Mouse (Mus musculus) kidney, postnatal 4 days (tissue): ENCODE data around the gene Serpina6.
"Not testable (repeated sequence)": the region's sequence is repeated elsewhere in the genome, so short reads cannot be mapped to it uniquely, and the experiment has no call there.

ENCODE experiments used
- DNase-seq, 2 experiments: peaks; one replicate each; pipeline ENCODE4 v3.0.0; 2021; ENCODE audit warnings: mixed read lengths in 2 of 2

The Serpina6 gene

DNA sequence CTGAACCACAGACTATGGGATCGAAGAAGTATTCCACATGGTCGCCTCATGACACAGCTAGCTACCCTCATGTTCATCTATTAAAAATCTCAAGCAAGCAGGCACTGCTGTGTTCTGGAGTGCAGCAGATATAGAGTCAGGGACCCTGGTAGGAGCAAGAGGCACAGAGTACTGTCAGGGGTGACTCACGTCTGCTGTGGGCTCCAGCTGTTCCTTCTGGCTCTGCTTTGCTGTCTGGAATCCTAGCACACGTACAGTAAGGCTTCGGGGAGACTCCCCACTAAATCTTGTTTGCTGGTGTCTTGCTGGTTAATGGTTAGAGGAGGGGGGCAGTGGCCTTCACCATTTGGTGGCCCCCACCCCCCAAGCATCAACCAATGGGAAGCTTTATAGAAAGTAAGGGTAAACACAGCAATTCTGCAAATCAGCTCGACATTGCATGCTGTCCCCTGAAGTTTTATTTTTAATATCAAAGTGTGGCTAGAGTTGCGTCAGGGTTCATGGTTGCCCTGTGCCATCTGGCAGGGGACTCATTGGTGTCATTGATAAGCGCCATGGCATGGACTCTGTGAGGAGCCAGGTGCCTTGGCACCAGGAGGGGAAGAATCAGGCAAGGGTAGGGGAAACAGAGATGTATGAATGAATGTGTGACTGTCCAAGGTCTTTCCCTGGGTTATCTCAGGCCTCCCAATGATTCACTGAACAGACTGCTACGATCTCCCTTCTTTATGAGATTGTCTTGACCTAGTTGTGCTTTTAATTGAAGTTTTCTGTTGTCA is at the start of gene Serpina6:
Gene Serpina6, minus strand, starts transcription at position 365 of the 779 bp plus-strand sequence.
- DNase-seq, result peak in 1 of 2 experiments; percentile 4

DNA sequence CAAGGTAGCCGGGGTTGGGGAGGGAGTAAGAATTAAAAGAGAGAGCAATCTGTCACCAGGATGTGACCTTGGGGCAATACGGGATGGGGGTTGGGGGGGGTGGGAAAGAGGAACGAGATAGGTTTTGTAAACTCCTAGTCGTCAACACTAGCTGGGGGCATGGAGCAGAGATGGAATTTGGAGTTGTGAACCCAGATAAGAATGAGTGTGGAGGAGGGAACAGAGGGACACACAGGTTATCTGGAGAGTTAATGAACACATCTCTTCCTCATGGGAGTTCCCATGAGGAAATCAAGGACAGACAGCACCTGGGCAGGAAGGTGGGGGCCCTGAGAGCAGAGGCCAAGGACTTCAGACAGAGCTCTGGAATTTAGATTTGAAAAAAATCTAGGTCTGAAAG is 49.1 kb upstream of the Serpina6 start:
- DNase-seq, result no peak

DNA sequence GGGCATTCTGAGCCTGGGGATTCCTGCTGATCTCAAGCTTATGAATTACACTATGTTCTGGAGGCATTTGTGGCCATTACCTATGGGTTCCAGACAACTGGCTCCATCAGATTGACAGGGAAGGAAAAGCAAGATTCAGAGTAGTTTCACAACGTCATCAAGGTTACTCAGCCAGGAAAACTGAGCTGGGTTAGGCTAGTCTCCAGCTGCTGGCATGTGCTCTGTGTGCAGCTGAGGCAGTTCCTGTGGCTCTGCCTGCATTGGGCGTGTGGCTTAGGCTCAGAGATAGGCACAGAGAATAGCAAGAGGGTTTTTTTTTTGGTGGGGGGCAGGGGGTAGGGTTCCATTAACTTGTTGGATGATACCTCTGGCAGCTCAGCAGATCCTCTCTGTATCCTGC is 48.5 kb upstream of the Serpina6 start:
- no peak for DNase-seq

DNA sequence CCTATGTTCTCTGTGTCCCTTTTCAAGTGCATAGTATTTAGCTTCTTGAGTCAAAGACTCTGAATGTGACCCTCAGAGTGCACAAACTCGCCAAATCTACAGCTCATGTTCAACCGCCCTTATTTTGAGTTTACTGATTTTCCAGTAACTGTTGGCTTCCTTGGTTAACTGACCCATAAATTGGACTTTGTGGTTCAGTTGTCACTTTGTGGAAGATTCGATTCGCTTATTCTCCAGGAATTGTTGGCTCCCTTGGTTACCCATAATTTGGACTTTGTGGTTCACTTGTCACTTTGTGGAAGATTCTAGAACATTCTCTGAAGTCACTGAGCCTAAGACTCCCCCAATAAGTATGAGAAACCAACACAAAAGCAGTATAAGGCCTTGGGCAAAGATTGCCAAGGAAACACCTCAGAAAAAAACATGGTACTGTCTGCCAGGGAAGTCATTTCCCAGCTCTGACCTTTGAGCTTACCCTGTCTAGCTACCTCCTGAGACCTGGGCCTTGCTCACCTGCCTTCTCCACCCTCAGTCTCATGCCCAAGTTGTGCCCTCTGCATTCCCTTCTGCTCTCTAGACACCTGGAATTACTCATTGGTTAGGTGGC is 43.2 kb upstream of the Serpina6 start:
- no peak for DNase-seq

DNA sequence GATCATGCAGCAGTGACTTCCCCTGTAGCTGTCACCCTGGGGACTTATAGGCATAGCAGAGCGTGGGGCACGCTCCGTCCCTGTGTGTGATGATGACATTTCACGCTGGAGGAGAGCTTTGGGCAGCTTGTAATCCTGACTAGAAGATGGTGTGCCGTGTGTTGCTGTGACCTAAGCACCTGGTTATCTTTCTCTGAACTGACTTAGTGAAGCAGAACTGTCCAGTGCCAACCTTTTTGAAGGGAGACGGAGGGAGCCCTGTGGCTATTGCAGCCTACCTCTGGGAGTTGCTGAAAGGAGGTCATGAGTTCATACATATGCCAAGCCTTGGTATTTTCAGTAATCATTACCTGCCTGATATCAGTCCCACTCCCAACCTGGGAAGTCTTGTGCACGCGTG is 38.4 kb upstream of the Serpina6 start, which contains the start of gene Serpina1f:
Gene Serpina1f, minus strand, starts transcription at position 101 of the 400 bp plus-strand sequence.
- DNase-seq, result no peak

DNA sequence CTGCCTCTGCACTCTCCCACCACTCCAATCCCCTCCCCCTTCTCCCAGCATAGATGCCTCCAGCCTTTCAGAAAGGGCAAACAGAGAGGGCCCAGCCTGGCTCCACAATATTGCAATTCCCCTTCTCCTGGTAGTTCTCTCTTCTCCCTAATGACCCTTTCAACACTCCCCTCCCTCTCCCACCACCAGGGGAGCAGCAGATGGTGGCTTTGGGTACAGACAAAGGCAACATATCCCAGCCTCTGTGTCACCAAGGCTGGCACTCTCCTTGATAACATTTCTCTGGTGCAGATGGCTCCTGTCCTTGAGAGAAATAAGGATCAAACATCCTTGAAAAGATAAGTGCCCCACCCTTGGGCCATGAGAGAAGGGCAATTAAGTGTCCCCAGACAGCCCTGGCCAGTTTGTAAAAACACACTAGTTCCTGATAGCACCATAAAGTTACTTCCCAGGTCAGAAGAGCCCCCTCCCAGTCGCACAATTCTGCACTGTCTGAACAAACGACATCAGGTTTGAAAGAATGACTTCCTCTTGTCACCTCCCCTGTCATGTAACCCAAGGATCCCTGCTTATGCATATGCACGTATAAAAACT is 31.3 kb upstream of the Serpina6 start:
- no peak for DNase-seq

DNA sequence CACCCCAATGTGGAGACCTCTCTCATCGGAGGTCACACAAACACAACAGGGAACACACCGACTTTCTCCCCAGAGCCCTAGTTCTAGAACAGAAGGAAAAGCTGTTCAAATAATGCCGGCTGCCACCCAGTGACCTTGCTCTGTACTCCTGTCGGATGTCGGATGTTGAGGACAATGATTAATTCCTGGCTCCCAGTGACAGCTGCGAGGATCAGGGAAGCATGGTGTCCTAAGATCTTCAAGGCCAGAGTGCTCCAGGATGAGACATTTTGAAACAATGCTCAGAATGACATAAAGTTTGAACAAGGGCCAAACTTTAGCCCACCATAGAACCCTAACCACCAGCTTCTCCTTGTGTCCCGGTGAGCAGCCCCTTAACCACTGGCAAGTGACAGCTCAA is 30.0 kb upstream of the Serpina6 start:
- peak in 1 of 2 experiments; percentile 7 for DNase-seq

DNA sequence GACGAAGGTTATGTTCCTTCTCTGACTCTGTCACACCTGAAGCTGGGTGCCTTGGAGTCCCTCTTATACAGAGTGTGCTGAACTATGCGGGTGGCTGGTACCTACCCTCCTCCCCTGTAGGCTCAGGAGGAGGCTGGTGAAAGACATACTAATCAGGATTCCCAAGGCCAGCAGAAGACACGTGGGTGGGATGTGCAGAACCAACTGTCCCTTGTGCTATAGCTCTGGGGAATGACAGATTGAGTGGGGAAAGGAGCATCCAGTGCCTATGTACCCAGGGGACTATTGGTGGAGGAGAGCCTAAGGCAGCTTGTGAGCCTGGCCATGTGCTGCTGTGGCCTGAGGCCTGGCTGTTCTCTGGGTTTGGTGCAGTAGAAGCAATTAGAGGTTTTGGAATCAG is 29.0 kb upstream of the Serpina6 start:
- DNase-seq, result no peak

DNA sequence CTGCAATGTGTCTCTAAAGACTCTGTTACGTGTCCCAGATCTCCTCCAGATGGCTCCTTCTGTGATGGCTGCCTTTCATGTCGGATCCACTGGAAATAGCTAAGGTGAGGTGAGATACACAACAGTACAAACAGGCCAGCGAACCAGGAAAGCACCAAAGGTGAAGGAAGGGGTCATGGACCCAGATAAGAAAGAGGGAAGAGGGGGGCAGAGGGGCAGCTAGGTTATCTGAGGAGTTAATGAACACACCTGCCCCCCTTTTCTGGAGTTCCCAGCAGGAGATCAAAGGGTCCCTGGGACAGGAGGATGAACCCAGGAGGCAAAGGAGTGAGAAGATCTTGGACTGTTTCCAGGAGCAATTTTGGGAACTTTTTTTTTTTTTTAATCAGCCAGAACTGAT is 28.4 kb upstream of the Serpina6 start:
- no peak for DNase-seq

DNA sequence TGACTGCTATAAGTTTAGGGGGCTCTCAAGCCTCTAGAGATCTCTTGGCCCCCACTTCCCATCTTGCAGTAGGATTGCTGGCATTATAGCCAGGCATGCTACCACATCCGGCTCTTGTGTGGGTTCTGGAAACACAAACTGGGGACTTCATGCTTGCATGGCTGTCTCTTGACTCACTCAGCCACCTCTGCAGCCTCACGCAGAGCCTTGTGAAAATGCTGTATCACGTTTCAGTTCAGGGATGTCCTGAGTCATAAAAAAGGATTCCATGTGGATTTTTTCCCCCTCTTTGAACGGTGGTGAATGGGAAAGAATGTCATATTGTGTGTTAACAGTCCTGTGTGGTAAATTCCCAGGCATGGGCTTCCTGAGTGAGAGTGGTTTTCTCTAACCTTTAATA is 26.8 kb upstream of the Serpina6 start:
- DNase-seq, result no peak

DNA sequence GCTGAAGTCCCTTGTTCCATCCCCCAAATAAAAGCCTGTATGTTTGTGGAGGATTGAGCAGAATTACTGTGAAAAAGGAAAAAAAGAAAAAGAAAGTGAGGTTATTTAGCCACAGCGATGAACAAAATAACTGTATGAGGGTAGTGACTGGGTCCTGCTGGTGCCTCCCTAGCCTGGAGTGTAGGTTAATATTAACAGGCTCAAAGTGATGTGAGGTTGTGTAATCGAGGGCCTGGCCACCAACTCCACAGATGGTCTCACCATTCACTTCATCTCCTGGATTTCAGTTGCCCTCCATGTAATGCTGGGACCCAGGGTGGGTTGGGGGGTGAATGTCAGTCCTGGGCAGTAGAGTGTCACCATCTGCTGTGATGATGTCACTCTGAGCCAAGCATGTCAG is 24.7 kb upstream of the Serpina6 start:
- DNase-seq, result no peak

DNA sequence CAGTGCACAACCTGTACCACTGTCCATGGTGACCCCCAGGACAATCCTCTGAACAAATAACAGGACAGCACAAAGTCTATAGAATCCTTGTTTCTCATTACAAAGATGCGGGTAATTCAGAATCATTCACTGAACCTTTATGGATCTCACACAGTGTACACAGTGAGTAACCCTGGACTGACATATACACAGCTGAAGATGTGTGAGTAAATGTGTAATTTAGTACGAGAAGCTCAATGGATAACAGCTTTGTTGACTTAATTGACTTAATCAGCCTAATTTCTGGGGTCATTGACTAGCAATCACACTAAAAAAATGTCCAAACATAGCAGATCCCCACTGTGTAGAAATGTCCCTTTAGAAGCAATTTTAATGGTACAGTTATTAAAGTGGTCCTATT is 24.2 kb upstream of the Serpina6 start:
- DNase-seq, result no peak

DNA sequence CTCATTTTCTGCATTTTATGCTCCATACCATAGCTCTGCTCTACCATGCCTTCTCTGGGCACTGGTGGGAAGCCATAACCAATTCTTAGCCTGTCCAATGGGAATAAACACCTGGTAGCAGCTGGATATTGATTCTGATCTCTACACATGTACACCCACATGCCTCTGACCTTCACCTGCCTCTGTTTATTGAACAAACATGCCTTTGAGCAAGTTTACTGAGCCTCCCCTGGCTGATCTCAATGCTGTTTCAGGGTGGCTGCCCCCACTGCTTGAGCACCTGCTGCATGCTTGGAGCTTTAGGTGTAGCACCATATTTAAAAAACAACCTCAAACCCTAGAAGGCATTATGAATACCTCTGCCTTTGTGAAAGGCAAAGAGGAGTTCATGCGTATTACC is 22.8 kb upstream of the Serpina6 start:
- not testable (repeated sequence) for DNase-seq

DNA sequence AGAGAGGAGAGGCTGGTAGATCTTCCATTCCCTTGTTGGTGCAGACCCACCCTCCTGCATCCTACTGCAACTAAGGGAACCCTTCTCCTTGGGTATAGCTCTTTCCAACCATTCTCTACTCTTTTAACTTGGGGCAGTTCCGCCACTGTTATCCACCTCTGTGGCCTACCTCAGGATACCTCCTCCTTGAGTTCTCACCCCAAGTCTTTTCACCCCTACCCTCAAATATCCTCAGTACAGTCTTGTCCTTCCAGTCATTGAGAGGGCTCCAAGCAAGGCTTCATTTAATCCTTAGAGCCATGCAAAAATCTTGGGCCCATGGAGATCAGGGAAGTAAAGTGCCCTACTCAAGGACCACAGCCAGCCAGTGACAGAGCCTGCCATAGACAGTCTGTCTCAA is 19.0 kb upstream of the Serpina6 start, which contains the start of gene Serpina16:
Gene Serpina16, minus strand, starts transcription at position 101 of the 400 bp plus-strand sequence.
- DNase-seq, result no peak

DNA sequence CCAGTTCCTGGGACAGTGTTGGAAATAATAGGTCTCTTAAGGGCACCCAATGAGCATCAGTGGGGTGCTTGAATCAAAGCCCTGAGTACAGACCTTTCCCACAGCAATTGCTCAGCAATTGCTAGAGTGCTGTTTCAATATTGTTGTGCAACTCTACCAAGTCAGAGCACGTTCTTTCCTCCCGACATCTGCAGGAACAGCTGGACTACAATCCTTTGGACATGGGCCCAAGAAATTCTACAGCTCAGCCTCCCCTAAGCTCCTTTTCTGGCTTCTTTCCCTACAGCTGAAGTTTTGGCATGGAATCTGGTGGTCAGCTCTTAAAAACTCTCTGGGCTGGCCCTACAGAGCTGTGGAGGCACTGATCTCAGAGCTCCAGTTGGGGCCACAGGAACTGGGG is 16.2 kb upstream of the Serpina6 start:
- DNase-seq, result peak; percentile 8 to 38

DNA sequence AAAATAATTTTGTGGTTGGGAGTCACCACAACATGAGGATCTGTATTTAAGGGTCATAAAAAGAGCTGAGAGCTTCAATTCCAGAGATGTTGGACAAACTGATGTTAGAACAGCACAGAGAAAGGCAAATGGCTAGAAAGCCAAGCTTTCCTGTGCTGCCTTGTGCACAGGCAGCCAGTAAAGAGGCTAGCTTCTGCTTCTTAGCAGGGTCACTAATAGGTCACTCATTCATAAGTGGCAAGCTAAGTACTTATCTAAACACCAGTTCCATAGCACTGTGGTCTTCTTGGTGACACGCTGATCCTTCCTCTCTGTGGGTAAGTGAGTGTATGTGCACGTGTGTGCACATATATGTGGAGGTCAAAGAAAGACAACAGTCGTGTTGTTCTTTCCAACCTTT is 14.5 kb upstream of the Serpina6 start:
- DNase-seq, result no peak

DNA sequence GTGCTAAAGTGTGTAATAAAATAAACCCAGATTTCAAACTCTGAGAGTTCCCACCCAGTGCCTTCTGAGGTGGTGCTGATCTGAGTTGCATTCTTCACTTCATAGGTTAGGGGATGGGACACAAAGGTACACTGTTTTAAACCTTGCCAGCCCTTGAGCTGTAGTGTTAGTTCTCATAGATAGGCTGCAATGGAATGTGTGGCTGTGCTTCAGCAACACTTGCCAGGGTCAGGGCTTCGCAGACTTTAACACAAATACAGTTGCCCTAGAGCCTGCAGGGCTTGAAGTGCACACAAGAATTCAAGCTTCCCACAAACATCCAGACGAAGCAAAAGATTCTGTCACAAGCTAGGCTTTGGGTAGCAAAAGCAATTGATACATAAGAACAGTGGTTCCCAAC is 14.0 kb upstream of the Serpina6 start:
- no peak for DNase-seq

DNA sequence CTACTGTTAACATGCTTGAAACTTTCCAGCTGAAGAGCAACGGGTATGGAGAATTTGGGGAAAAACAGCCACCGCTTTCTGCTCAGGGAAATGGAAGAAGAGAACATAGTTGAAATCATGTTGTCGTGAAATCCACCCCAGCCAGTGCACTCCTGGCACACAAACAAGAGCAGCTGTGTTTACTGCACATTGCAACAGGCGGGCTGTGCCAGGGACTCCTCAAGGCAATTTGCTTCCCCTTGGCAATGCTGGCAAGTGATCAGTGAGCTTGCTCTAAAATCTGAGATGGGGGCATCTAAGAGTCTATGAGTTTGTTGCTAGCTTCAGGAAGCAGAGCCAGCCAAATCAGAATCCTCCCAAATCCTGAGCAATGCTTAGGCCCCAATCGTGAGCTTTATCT is 13.3 kb upstream of the Serpina6 start:
- no peak for DNase-seq

DNA sequence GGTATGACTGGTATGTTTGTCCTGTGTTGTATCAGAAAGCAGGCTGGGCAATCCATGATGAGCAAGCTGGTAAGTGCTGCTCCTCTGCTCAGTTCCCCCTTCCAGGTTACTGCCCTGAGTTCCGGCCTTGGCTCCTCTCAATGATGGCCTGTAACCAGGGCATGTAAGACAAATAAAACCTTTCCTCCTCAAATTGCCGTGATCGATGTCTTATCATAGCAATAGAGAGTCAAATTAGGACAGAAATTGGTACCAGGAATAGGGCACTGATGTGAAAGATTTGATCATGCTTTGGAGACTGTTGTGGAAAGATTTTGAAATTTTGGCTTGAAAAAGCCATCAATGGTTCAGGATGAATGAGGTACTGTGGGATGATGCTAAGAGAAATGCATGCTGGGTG is 8.3 kb upstream of the Serpina6 start:
- DNase-seq, result no peak

DNA sequence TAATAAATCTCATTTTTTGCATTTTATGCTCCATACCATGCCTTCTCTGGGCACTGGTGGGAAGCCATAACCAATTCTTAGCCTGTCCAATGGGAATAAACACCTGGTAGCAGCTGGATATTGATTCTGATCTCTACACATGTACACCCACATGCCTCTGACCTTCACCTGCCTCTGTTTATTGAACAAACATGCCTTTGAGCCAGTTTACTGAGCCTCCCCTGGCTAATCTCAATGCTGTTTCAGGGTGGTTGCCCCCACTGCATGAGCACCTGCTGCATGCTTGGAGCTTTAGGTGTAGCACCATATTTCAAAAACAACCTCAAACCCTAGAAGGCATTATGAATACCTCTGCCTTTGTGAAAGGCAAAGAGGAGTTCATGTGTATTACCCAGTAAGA is 5.0 kb upstream of the Serpina6 start:
- DNase-seq, result not testable (repeated sequence)

DNA sequence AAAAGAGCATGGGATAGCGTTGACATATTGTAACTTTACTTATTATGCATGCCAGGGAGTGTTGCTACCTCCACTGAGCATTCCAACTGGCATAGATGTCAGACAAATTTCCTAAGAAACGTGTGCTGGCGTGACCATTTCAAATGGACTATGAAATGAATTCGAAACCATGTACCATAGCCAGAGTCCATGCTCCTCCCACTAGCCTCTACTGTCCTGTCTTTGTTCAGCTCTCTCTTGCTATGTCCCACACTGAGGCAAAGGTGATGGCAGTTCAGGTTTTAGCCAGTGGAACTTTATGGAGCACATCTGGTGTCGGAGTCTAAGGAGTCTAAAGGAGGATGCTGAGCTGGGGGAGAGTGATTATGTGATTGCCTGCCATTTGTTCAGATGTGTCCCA is 3.1 kb upstream of the Serpina6 start:
- DNase-seq, result no peak

DNA sequence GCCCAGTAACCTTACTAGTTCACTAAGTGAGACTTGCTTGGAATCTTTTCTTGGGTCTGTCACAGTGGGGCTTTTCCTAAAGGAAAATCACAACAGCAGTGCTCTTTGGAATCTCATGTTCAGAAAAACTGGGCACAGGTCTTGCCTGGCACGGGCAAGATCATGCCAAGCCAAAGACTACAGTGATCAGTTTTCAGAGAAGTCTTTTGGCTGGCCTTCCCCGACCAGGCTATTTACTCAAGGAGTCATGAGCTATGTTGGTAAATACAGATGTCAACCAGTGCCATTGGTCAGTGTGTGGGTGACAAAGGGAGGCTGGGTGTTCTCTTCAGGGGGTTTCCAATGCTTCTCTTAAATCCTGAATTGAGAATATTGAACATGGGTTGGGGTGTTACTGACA is 2.2 kb upstream of the Serpina6 start:
- DNase-seq, result no peak

DNA sequence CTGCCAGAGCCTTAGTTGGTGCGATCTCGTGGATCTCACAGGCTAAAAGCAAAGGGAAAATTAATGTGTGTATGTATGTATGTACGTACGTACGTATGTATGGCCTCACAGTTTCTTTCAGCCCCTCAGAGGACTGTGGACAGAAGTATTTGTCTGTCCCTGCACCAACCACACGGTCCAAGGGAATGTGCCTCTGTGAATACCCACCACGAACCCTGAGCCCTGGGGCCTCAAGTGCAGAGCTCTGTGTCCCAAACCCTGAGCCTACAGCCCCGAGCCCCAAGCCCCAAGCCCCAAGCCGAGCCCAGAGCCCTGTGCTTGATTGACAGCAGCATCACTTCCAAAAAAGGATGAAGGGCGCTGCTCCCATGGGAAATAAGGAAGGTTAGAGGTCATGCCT is 979 bp upstream of the Serpina6 start:
- no peak for DNase-seq
